Mouse (Mus musculus): ENCODE results near the gene Slc29a2. TPM values are rescaled to one million over a fixed set of nuclear protein-coding genes. Genes with fewer than 3 reads are reported as not detected.

Gene Slc29a2
- total and polyA plus RNA-seq, 3 experiments, result 2.1 to 6.6 (median 4.2) TPM

- H3K9ac ChIP-seq (ENCODE audit: insufficient read depth, low read depth), result no peak overlapping the region
- in situ Hi-C loops (cut with MboI; ENCODE audit: low pct_ligation_motif_present, low pct_unique_long_range_greater_than_20kb, low sequenced_read_pairs), result no loop called here
- H3K36me3 ChIP-seq (replicated peaks in 1 of 2; ENCODE audit: control insufficient read depth in 1 of 2, insufficient read depth in 1 of 2, low read length in 1 of 2), result no peaks in the 10 kb centered on the region
- no peaks in the 10 kb centered on the region for H3K9me3 ChIP-seq (replicated peaks; ENCODE audit: low read length)
- peaks cover 0 to 13% of the 10 kb centered on the region in 2 experiments; a peak in 1 of 4 replicates for H3K4me1 ChIP-seq (ENCODE audit: control insufficient read depth in 1 of 2, insufficient read depth in 2 of 2)
- peak overlapping the region; percentile 47; the same call in 1 of the 2 replicates for H3K4me2 ChIP-seq (ENCODE audit: insufficient read depth, low read depth, poor library complexity, severe bottlenecking)
- H3K27me3 ChIP-seq (replicated peaks), result peaks cover 42% of the 10 kb centered on the region
- no peak overlapping the region for H3K4me3 ChIP-seq (replicated peaks in 1 of 3; ENCODE audit: low read depth in 2 of 3, low read length in 2 of 3, poor library complexity in 1 of 3)
- dilution Hi-C loops (cut with MboI; ENCODE audit: extremely low pct_ligation_motif_present, extremely low pct_unique_long_range_greater_than_20kb, low sequenced_read_pairs), result no loop called here
- no peak overlapping the region for H3K27ac ChIP-seq (ENCODE audit: insufficient read depth, low read depth)
- 0 out of 2 replicates have a peak, but pooled peaks have one; percentile 30 for TF ChIP-seq SIN3A (IDR thresholded peaks at IDR 0.05; ENCODE audit: low read length)
- no peak for TF ChIP-seq RCOR1 (conservative IDR thresholded peaks at IDR 0.05; ENCODE audit: low read depth, low read length)
- peak; percentile 63; the same call in 1 of the 2 replicates for TF ChIP-seq MXI1 (IDR thresholded peaks at IDR 0.05; ENCODE audit: low read depth, low read length)
- no peak for TF ChIP-seq EP300 (IDR thresholded peaks at IDR 0.05; ENCODE audit: low read length)
- TF ChIP-seq BHLHE40 (IDR thresholded peaks at IDR 0.05; ENCODE audit: low read depth, low read length), result peak; percentile 90
- peak; percentile 52 for TF ChIP-seq SMC3 (IDR thresholded peaks at IDR 0.05; ENCODE audit: low read depth, low read length)
- TF ChIP-seq CTCF (conservative IDR thresholded peaks at IDR 0.05 in 1 of 2, IDR thresholded peaks at IDR 0.05 in 1 of 2; ENCODE audit: low read depth in 2 of 2, low read length in 2 of 2), result peak; percentile 44 to 84; a peak in 3 of 4 replicates
- TF ChIP-seq RAD21 (IDR thresholded peaks at IDR 0.05; ENCODE audit: low read depth, low read length), result peak; percentile 36
- no peak for TF ChIP-seq HCFC1 (IDR thresholded peaks at IDR 0.05; ENCODE audit: low read depth, low read length)
- TF ChIP-seq USF2 (conservative IDR thresholded peaks at IDR 0.05; ENCODE audit: low read depth, low read length), result no peak; the same call in 1 of the 2 replicates
- no peak for TF ChIP-seq UBTF (IDR thresholded peaks at IDR 0.05; ENCODE audit: low read depth, low read length)
- peak; percentile 74; the same call in 1 of the 2 replicates for TF ChIP-seq MYC (IDR thresholded peaks at IDR 0.05; ENCODE audit: low read depth, low read length)
- no peak for TF ChIP-seq MAZ (IDR thresholded peaks at IDR 0.05; ENCODE audit: low read depth, low read length)
- peak; percentile 73 for TF ChIP-seq MAX (IDR thresholded peaks at IDR 0.05; ENCODE audit: low read length)
- H3K79me2 ChIP-seq (replicated peaks; ENCODE audit: control insufficient read depth, extremely low read depth, insufficient read depth, poor library complexity, severe bottlenecking), result no peaks in the 10 kb centered on the region
- peak; percentile 69 for DNase-seq (ENCODE audit: extremely low read depth)
Observed at GRCm38 (mm10) chr19:5016782-5017181, 6.9 kb upstream of the Slc29a2 start.

GRCm38 (mm10) chr19:5017611-5018010, 6.0 kb upstream of the Slc29a2 start:
- H3K27ac ChIP-seq (ENCODE audit: insufficient read depth, low read depth), result no peak overlapping the region
- no peaks in the 10 kb centered on the region for H3K79me2 ChIP-seq (replicated peaks; ENCODE audit: control insufficient read depth, extremely low read depth, insufficient read depth, poor library complexity, severe bottlenecking)
- TF ChIP-seq RCOR1 (conservative IDR thresholded peaks at IDR 0.05; ENCODE audit: low read depth, low read length) (no peak), JUN (IDR thresholded peaks at IDR 0.05; ENCODE audit: insufficient read depth, low read depth, low read length) (no peak), RAD21 (IDR thresholded peaks at IDR 0.05; ENCODE audit: low read depth, low read length) (no peak), MYC (IDR thresholded peaks at IDR 0.05; ENCODE audit: low read depth, low read length) (no peak), ZC3H11A (IDR thresholded peaks at IDR 0.05; ENCODE audit: low read depth, low read length) (no peak), GABPA (IDR thresholded peaks at IDR 0.05; ENCODE audit: insufficient replicate concordance, low read depth, low read length) (no peak), CHD1 (IDR thresholded peaks at IDR 0.05; ENCODE audit: low read depth, low read length) (no peak), EP300 (IDR thresholded peaks at IDR 0.05; ENCODE audit: low read length) (no peak), CTCF (conservative IDR thresholded peaks at IDR 0.05 in 1 of 2, IDR thresholded peaks at IDR 0.05 in 1 of 2; ENCODE audit: low read depth in 2 of 2, low read length in 2 of 2) (no peak), MAZ (IDR thresholded peaks at IDR 0.05; ENCODE audit: low read depth, low read length) (no peak), TCF12 (IDR thresholded peaks at IDR 0.05; ENCODE audit: low read depth, low read length) (no peak), SMC3 (IDR thresholded peaks at IDR 0.05; ENCODE audit: low read depth, low read length) (no peak), USF2 (conservative IDR thresholded peaks at IDR 0.05; ENCODE audit: low read depth, low read length) (no peak), MEF2A (IDR thresholded peaks at IDR 0.05; ENCODE audit: borderline replicate concordance, low read depth, low read length) (no peak)
- H3K9me3 ChIP-seq (replicated peaks; ENCODE audit: low read length), result no peaks in the 10 kb centered on the region
- DNase-seq (ENCODE audit: extremely low read depth), result no peak
- no peak overlapping the region for H3K4me3 ChIP-seq (replicated peaks in 1 of 3; ENCODE audit: low read depth in 2 of 3, low read length in 2 of 3, poor library complexity in 1 of 3)
- H3K4me1 ChIP-seq (ENCODE audit: control insufficient read depth in 1 of 2, insufficient read depth in 2 of 2), result peaks cover under 1 to 17% of the 10 kb centered on the region in 2 experiments; a peak in 3 of 4 replicates
- H3K4me2 ChIP-seq (ENCODE audit: insufficient read depth, low read depth, poor library complexity, severe bottlenecking), result no peak overlapping the region
- no peaks in the 10 kb centered on the region for H3K36me3 ChIP-seq (replicated peaks in 1 of 2; ENCODE audit: control insufficient read depth in 1 of 2, insufficient read depth in 1 of 2, low read length in 1 of 2)
- dilution Hi-C loops (cut with MboI; ENCODE audit: extremely low pct_ligation_motif_present, extremely low pct_unique_long_range_greater_than_20kb, low sequenced_read_pairs) (no loop called here), in situ Hi-C loops (cut with MboI; ENCODE audit: low pct_ligation_motif_present, low pct_unique_long_range_greater_than_20kb, low sequenced_read_pairs) (no loop called here)
- peaks cover 34% of the 10 kb centered on the region for H3K27me3 ChIP-seq (replicated peaks)
- no peak overlapping the region for H3K9ac ChIP-seq (ENCODE audit: insufficient read depth, low read depth)
